Mouse (Mus musculus) embryonic facial prominence, embryonic 11.5 days (tissue): ENCODE measurements at regions not wholly inside any gene's neighbourhood (a gene's known extent, or its start where the extent isn't known, plus 50 kb on each side); places are given as distances from the start of the nearest gene placed in this dataset.
A peak's percentile ranks its signal among the peaks of the same experiment; 100 is the strongest.

Experiments used
- ATAC-seq: fragments of 200-750 bp; cut with Nextera tagmentation; replicated peaks from 2 replicates; pipeline ENCODE4 v1.8.0; 2017; ENCODE audit warnings: low read depth; ENCODE audit not compliant: insufficient number of reproducible peaks, low FRiP score, low TSS enrichment
- DNase-seq: peaks from one replicate; pipeline ENCODE4 v3.0.0-alpha.2; 2015; ENCODE audit warnings: low spot score
- H3K27ac ChIP-seq: fragments of 300-500 bp; sonication (generic); replicated peaks from 2 replicates; pipeline ENCODE4 v1.5.1; 2014; ENCODE audit warnings: mild to moderate bottlenecking, low read depth, low read length, control low read depth
- H3K27me3 ChIP-seq: fragments of 300-500 bp; sonication (generic); 2 replicates; pipeline ENCODE4 v1.6.1; 2014; ENCODE audit warnings: mild to moderate bottlenecking, low read length, moderate library complexity, mixed read lengths; ENCODE audit not compliant: control insufficient read depth, insufficient read depth
- H3K36me3 ChIP-seq: fragments of 300-500 bp; sonication (generic); replicated peaks from 2 replicates; pipeline ENCODE4 v1.6.1; 2014; ENCODE audit warnings: low read depth, mild to moderate bottlenecking, low read length, moderate library complexity, mixed read lengths; ENCODE audit not compliant: control insufficient read depth, insufficient read depth
- H3K4me1 ChIP-seq: fragments of 300-500 bp; sonication (generic); 2 replicates; pipeline ENCODE4 v1.6.1; 2014; ENCODE audit warnings: low read length, mixed read lengths; ENCODE audit not compliant: control insufficient read depth, insufficient read depth
- H3K4me2 ChIP-seq: fragments of 300-500 bp; sonication (generic); 2 replicates; pipeline ENCODE4 v1.6.1; 2014; ENCODE audit warnings: low read depth, mild to moderate bottlenecking, control low read depth, low read length, moderate library complexity
- H3K4me3 ChIP-seq: fragments of 300-500 bp; sonication (generic); 2 replicates; pipeline ENCODE4 v1.5.1; 2014; ENCODE audit warnings: low read depth, low read length, control low read depth
- H3K9ac ChIP-seq: fragments of 300-500 bp; sonication (generic); replicated peaks from 2 replicates; pipeline ENCODE4 v1.6.1; 2014; ENCODE audit warnings: mild to moderate bottlenecking, control low read depth, low read length
- H3K9me3 ChIP-seq: fragments of 300-500 bp; sonication (generic); replicated peaks from 2 replicates; pipeline ENCODE4 v1.6.1; 2016; ENCODE audit warnings: mild to moderate bottlenecking, low read length, inconsistent platforms, mixed read lengths; ENCODE audit not compliant: control insufficient read depth
- WGBS: fragments of 180-500 bp; shearing (Covaris S2); extraction: QIAGEN DNeasy Blood & Tissue Kit; methylation state at CpG from one replicate; pipeline ENCODE4 v1.1.7; 2014; 5-methylcytosine and 5-hydroxymethylcytosine counted together

DNA sequence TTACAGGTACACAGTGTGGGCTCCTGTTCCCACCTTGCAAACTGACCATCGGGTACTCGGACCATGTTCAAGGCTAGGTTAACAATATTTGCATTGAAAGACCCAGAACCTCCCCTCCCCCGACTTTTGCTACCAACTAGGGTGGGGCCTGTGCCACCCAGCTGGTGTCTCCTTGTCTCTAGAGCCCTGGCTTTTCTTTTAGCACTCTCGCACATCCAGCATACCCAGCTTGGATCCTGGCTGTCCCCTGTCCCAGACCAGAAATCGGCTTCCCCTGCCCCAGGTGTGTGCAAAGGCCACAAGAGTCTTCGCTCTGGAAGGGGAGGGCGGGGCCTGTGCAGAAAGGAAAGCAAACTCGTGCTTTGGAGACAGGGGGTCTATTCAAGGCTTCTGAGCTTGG lies 139.8 kb upstream of the Tbl1xr1 start:
- 9% methylated on average over 8 of the region's 8 CpGs for WGBS
- Histone ChIP-seq H3K9me3 (no peaks in the 10 kb centered on the region), H3K4me2 (no peak overlapping the region), H3K27ac (no peak overlapping the region), H3K27me3 (no peaks in the 10 kb centered on the region), H3K4me1 (peaks cover 5% of the 10 kb centered on the region), H3K9ac (no peak overlapping the region; the same call in 1 of the 2 replicates), H3K4me3 (no peak overlapping the region), H3K36me3 (no peaks in the 10 kb centered on the region)
- peak; percentile 20 for ATAC-seq
- no peak for DNase-seq

DNA sequence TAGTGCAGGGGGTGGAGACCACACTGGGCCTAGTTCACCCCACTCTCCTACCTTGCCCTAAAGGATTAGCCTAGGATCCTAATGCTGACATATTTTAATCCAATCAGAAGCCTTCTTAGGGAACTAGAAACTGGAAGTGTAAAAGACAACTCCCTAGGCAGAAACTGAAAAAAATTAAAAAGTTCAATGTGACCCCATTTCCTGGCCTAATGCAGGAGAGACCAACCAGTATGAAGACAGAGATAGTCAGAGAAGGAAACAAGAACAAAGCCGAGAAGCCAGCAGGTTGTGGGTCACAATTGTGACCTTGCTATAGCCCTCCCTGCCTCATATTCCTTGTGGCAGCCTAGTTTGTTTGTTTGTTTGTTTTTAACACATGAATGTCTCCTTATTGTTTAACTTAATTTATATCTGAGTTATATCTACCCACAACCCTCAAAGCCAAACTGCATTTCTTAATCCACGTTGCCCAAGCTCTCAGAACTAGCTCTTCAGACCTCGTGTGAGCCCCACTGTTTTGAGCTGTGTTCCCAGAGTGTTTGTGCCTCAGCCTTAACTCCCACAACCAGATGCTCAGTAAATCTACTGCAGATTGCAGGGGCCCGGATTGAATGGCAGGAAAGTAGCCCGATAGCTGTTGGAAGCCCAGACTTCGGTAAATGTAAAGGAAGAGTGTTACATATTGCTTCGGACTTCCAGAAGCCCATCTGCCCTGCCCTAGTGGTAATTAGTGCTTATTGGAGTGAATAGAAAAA lies 139.0 kb upstream of the Tbl1xr1 start:
- ATAC-seq = no peak
- WGBS = 29% methylated on average over 7 of the region's 7 CpGs
- no peak overlapping the region for H3K4me2 ChIP-seq
- peak; percentile 59 for DNase-seq
- H3K36me3 ChIP-seq = no peaks in the 10 kb centered on the region
- H3K4me3 ChIP-seq = no peak overlapping the region
- H3K4me1 ChIP-seq = peaks cover 5% of the 10 kb centered on the region
- no peak overlapping the region for H3K27ac ChIP-seq
- H3K9me3 ChIP-seq = no peaks in the 10 kb centered on the region
- H3K9ac ChIP-seq = no peak overlapping the region
- no peaks in the 10 kb centered on the region for H3K27me3 ChIP-seq

DNA sequence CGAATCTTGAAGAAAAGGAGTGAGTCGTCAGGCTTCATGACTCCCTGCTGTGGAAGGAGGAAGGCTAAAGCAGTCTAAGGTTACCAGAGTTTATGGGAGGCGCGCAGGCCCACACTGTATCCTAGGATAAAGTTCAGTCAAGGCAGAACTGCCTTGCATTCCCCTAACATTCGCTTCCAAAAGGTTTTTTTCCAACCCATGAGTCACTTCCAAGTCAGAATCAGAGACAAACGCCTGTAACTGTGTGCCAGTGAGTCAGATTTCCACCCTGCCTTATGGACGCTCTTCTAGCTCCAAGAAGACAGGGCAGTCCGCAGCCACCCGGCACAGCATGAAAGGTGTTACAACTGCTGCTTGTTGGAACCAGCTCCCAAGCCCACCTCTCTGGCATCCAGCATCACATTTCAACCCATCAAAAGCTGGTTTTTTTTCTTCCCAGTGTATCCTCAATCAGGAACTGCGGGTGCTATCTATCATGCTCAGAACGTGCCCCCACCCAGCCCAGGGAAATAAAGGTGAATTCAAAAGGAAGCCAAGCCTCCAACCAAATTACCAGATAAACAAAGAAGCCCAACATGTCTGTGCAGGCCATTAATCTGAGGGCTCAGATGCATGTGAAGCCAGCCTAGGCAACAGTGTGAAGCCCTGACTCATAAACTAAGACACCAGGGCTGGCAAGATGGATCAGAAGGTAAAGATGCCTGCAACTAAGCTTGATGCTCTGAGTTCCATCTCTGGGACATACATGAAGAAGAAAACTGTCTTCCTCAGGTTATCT lies 138.2 kb upstream of the Tbl1xr1 start:
- no peak overlapping the region for H3K9ac ChIP-seq
- no peaks in the 10 kb centered on the region for H3K36me3 ChIP-seq
- H3K27ac ChIP-seq = no peak overlapping the region
- peak; percentile 12 for DNase-seq
- 50% methylated on average over 11 of the region's 11 CpGs for WGBS
- H3K27me3 ChIP-seq = no peaks in the 10 kb centered on the region
- H3K4me1 ChIP-seq = peaks cover 5% of the 10 kb centered on the region
- H3K9me3 ChIP-seq = no peaks in the 10 kb centered on the region
- H3K4me2 ChIP-seq = no peak overlapping the region
- ATAC-seq = no peak
- no peak overlapping the region for H3K4me3 ChIP-seq

DNA sequence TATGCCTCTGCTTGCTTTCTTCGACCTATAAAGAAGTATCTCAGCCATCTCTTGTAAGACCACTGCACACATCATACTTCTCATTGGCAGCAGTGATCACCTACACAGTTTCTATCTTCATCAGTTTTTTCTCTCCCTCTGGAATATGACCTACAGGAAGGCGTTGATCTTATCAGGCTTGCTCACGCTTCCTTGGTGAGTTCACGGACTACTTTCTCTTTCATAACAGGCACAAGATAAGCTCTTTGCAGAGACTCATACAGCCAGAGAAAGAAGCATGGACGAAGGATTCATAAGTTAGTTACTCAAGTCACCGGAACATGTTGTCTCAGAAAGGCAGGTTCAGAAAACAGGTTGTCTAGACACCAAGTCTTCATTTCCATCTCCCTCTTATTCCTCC lies 136.7 kb upstream of the Tbl1xr1 start:
- no peak overlapping the region for H3K4me2 ChIP-seq
- H3K9ac ChIP-seq = no peak overlapping the region

DNA sequence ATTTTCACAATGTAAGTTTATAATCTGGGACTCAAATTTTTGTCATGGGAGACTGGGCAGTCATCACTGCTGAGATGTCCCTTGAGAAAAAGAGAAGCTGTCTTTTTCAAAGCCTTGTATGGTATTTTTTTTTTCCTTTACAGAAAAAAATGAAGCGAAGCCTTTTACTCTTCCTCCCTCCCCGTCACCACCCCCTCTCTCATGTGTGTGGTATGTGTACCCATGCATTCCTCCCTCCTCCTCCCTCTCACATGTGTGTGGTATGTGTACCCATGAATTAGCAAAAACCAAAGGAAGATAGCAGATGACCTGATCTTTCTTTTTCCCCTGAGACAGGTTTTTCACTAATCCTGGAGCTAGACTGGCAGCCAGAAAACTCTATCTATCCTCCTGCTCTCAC lies 134.9 kb upstream of the Tbl1xr1 start:
- 71% methylated on average over 2 of the region's 2 CpGs for WGBS

More for the DNA sequence above, 136.7 kb upstream of the Tbl1xr1 start:
- Histone ChIP-seq H3K9me3 (no peaks in the 10 kb centered on the region), H3K4me3 (no peak overlapping the region), H3K36me3 (no peaks in the 10 kb centered on the region), H3K4me1 (peaks cover 5% of the 10 kb centered on the region), H3K27me3 (no peaks in the 10 kb centered on the region), H3K27ac (no peak overlapping the region)
- ATAC-seq (no peak), DNase-seq (no peak)
- WGBS = 93% methylated on average over 6 of the region's 6 CpGs

DNA sequence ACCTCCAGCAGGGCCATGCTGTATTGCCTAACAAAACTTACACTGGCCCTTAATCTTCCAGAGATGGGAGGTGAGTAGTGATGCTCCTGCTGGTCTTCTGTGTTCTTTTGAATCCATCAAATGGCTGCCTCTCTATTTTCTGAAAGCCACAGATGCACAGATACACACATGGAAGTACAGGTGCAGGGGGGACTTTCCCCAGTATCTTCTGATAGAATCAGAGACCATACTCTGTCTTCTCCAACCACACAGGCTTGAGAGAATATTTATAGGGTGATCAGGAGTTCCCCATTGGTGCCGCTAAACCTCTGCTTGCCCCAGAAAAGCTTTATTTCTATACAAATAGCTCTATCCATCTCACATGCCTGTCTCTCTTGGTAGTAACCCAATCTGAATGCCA lies 133.5 kb upstream of the Tbl1xr1 start:
- H3K4me1 ChIP-seq = no peaks in the 10 kb centered on the region
- H3K9me3 ChIP-seq = no peaks in the 10 kb centered on the region
- H3K9ac ChIP-seq = no peak overlapping the region
- no peaks in the 10 kb centered on the region for H3K27me3 ChIP-seq
- ATAC-seq = no peak
- H3K4me2 ChIP-seq = no peak overlapping the region
- no peak for DNase-seq
- WGBS = 90% methylated on average over 1 of the region's 1 CpGs
- no peaks in the 10 kb centered on the region for H3K36me3 ChIP-seq
- no peak overlapping the region for H3K4me3 ChIP-seq
- H3K27ac ChIP-seq = no peak overlapping the region

More for the DNA sequence above, 134.9 kb upstream of the Tbl1xr1 start:
- Histone ChIP-seq H3K4me2 (no peak overlapping the region), H3K9me3 (no peaks in the 10 kb centered on the region), H3K27me3 (no peaks in the 10 kb centered on the region), H3K9ac (no peak overlapping the region), H3K4me1 (peaks cover 3% of the 10 kb centered on the region), H3K4me3 (no peak overlapping the region), H3K36me3 (no peaks in the 10 kb centered on the region), H3K27ac (no peak overlapping the region)
- no peak for DNase-seq
- no peak for ATAC-seq

DNA sequence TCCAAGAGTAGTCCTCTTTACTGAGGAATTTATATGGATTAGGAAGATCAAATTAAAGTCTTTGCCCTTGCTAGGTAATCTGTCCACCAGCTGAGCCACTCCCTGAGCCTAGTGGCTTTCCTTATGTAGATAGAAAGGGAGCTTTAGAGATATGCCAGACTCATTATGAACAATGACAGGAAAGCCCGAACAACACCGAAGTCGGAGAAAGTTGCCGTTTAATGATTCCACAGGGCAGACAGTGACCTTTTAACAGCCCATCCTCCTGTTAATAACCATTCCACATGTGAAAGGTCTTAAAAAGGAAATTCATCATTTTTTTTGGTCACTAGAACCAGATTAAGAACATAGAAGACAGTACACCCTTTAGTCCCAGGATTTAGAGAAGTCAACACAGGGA lies 130.7 kb upstream of the Tbl1xr1 start:
- no peak overlapping the region for H3K9ac ChIP-seq
- no peak for ATAC-seq
- H3K36me3 ChIP-seq = no peaks in the 10 kb centered on the region
- 68% methylated on average over 4 of the region's 4 CpGs for WGBS
- no peak for DNase-seq
- H3K9me3 ChIP-seq = no peaks in the 10 kb centered on the region
- no peak overlapping the region for H3K27ac ChIP-seq
- H3K4me3 ChIP-seq = no peak overlapping the region
- H3K4me2 ChIP-seq = no peak overlapping the region
- H3K27me3 ChIP-seq = no peaks in the 10 kb centered on the region
- no peaks in the 10 kb centered on the region for H3K4me1 ChIP-seq
